ENCODE assay signal across 10 mouse cellular contexts in the genomic region with DNA sequence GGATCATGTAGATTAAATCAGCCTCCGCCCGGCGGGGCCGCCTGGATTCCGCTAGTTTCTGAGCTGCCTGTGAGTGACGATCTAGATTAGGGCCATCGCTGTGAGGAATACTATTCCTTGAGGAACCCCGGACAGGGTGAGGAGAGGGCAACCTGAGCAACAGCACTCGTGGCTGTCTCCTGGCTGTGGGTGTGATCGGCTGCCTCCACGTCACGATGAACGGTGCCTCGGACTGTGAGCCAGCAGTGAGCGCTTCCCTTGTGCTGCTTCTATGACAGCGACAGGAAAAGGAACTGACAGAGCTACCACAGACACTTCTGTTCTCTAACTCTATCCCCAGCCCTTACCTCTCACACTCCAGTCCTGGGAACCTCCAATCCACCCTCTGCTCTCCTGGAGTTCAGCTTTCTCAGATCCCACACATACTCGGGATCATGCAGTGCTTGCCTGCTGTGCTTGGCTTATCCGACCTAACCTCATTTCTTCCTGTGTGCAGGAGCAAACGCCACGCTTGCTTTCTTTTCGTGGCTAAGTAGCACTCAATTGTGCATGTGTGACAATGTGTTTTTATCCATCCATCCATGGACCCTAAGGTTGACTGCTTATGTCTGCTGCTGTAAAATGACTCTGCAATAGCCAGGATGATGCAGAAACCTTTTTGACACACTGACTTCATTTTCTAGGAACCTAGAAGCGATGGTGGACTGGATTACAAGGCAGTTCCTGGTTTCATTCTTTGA. TPM values are rescaled to one million over a fixed set of nuclear protein-coding genes. Genes with fewer than 3 reads are reported as not detected.
A peak's percentile ranks its signal among the peaks of the same experiment; 100 is the strongest.
DNase-seq lines count a peak whose midpoint lies in the region; ATAC-seq and TF ChIP-seq lines count a peak whose summit lies in the region.
"Had no signal": no experiment of that assay in that cellular context is flagged by ENCODE, and none has a peak within 500 bp of the region (broad histone marks: within the 10 kb centered on the region; RNA-seq: fewer than 3 reads in every experiment).

No protein-coding gene starts in this region.

- WGBS in spleen, adult 2 months, result 38% methylated on average over 22 of the region's 22 CpGs
- 28% methylated on average over 22 of the region's 22 CpGs for WGBS in liver, embryonic 16.5 days (ENCODE audit: insufficient replicate concordance)
- WGBS in limb, embryonic 10.5 days, result 78% methylated on average over 22 of the region's 22 CpGs

- H3K27me3 ChIP-seq in spleen, adult 2 months (ENCODE audit: control insufficient read depth, insufficient read depth, low read length), result no peaks in the 10 kb centered on the region
- H3K27me3 ChIP-seq in liver, embryonic 16.5 days (ENCODE audit: control insufficient read depth, insufficient read depth, low read depth, low read length), result no peaks in the 10 kb centered on the region
- H3K27me3 ChIP-seq in limb, embryonic 10.5 days (ENCODE audit: low read depth, poor library complexity, severe bottlenecking), result no peaks in the 10 kb centered on the region
- H3K27me3 ChIP-seq: embryonic facial prominence, embryonic 13.5 days; stomach, embryonic 15.5 days had no signal

- no peak overlapping the region for H3K9ac ChIP-seq in liver, embryonic 16.5 days (ENCODE audit: low read depth, low read length)
- H3K9ac ChIP-seq: embryonic facial prominence, embryonic 13.5 days; stomach, embryonic 15.5 days had no signal

- no peaks in the 10 kb centered on the region for H3K9me3 ChIP-seq in liver, embryonic 16.5 days (replicated peaks; ENCODE audit: control insufficient read depth, low read length)
- no peaks in the 10 kb centered on the region for H3K9me3 ChIP-seq in limb, embryonic 10.5 days (replicated peaks)
- H3K9me3 ChIP-seq: embryonic facial prominence, embryonic 13.5 days; stomach, embryonic 15.5 days had no signal

- H3K4me3 ChIP-seq in spleen, adult 2 months (ENCODE audit: extremely low read depth, insufficient read depth, insufficient read length), result peak overlapping the region; percentile 32; the same call in 1 of the 2 replicates
- H3K4me3 ChIP-seq in liver, embryonic 16.5 days (ENCODE audit: low read depth, low read length), result 0 out of 2 replicates have a peak overlapping the region, but pooled peaks have one; percentile 20
- no peak overlapping the region for H3K4me3 ChIP-seq in limb, embryonic 10.5 days
- H3K4me3 ChIP-seq: embryonic facial prominence, embryonic 13.5 days; stomach, embryonic 15.5 days had no signal

- no peak overlapping the region for H3K27ac ChIP-seq in spleen, adult 2 months (ENCODE audit: insufficient read depth, low read length)
- no peak overlapping the region for H3K27ac ChIP-seq in liver, embryonic 16.5 days (ENCODE audit: low read length)
- no peak overlapping the region for H3K27ac ChIP-seq in limb, embryonic 10.5 days
- H3K27ac ChIP-seq: embryonic facial prominence, embryonic 13.5 days; stomach, embryonic 15.5 days had no signal

- H3K4me1 ChIP-seq in spleen, adult 2 months (ENCODE audit: control insufficient read depth, insufficient read depth, insufficient read length), result no peaks in the 10 kb centered on the region; the same call in 1 of the 2 replicates
- H3K4me1 ChIP-seq in liver, embryonic 16.5 days (ENCODE audit: control insufficient read depth, low read depth, low read length), result peaks cover 8% of the 10 kb centered on the region
- peaks cover 19% of the 10 kb centered on the region for H3K4me1 ChIP-seq in limb, embryonic 10.5 days

- H3K4me2 ChIP-seq in liver, embryonic 16.5 days (ENCODE audit: low read depth, low read length), result peak overlapping the region; percentile 41
- H3K4me2 ChIP-seq: embryonic facial prominence, embryonic 13.5 days; stomach, embryonic 15.5 days had no signal

- no peak for DNase-seq in cerebellum, postnatal 4 days (ENCODE audit: low spot score in 2 of 2)
- DNase-seq in spleen, adult 2 months (ENCODE audit: low read depth in 1 of 2, low spot score in 2 of 2), result peak in 1 of 2 experiments; percentile 16
- no peak for DNase-seq in spleen, adult 12 weeks (ENCODE audit: low spot score)
- DNase-seq in thymus, postnatal 36 days, result peak; percentile 40 to 57
- no peak for DNase-seq in limb, embryonic 10.5 days (ENCODE audit: low spot score)
- no peak for DNase-seq in kidney, postnatal 14 days

- TF ChIP-seq CTCF in spleen, adult 2 months (IDR thresholded peaks at IDR 0.05; ENCODE audit: extremely low read depth, insufficient read depth, insufficient read length, insufficient replicate concordance), result no peak

- no peaks in the 10 kb centered on the region for H3K36me3 ChIP-seq in spleen, adult 2 months (ENCODE audit: control insufficient read depth, insufficient read depth, low read length)
- H3K36me3 ChIP-seq in liver, embryonic 16.5 days (ENCODE audit: control insufficient read depth, insufficient read depth), result no peaks in the 10 kb centered on the region
- 0 out of 2 replicates have a peak, but pooled peaks cover 4% of the 10 kb centered on the region for H3K36me3 ChIP-seq in limb, embryonic 10.5 days
- H3K36me3 ChIP-seq: embryonic facial prominence, embryonic 13.5 days; stomach, embryonic 15.5 days had no signal

- peak; percentile 48; the same call in 1 of the 2 replicates for ATAC-seq in cerebellum, adult (ENCODE audit: insufficient number of reproducible peaks, low FRiP score, low TSS enrichment)
- 0 out of 2 replicates have a peak, but pooled peaks have one; percentile 36 for ATAC-seq in liver, embryonic 16.5 days (ENCODE audit: low read depth)

- no peak for TF ChIP-seq POLR2A in spleen, adult 2 months (IDR thresholded peaks at IDR 0.05; ENCODE audit: low read depth, low read length)

RNA-seq across cellular contexts. Expression of gene Hs2st1, which starts 8.3 kb away (rescaled TPM):
- 1.5 and 2.0 TPM in 2 replicates for polyA plus RNA-seq in spleen, adult 2 months (2012; rRNA removed)
- polyA plus RNA-seq in liver, embryonic 16.5 days (2015; fragmentation: Nextera tagmentation; extraction: Ambion mirVana), result 1.4 and 1.6 TPM in 2 replicates
- 11.4 and 13.0 TPM in 2 replicates for polyA plus RNA-seq in limb, embryonic 10.5 days (2016; fragmentation: Nextera tagmentation; extraction: Ambion mirVana)

RNA-seq across cellular contexts. Expression of gene Selenof, which starts 8.4 kb away (rescaled TPM):
- 84.4 and 115 TPM in 2 replicates for polyA plus RNA-seq in spleen, adult 2 months (2012; rRNA removed)
- 272 and 287 TPM in 2 replicates for polyA plus RNA-seq in liver, embryonic 16.5 days (2015; fragmentation: Nextera tagmentation; extraction: Ambion mirVana)
- polyA plus RNA-seq in limb, embryonic 10.5 days (2016; fragmentation: Nextera tagmentation; extraction: Ambion mirVana), result 461 and 480 TPM in 2 replicates

Comparison
In these comparisons a context has a peak if more than half of its experiments do, and no peak if none do; other contexts are left out.
1. DNase-seq: peak in thymus, postnatal 36 days (2 of 2); none in cerebellum, postnatal 4 days (0 of 2), spleen, adult 12 weeks (single experiment), limb, embryonic 10.5 days (single experiment) and kidney, postnatal 14 days (single experiment).